Mouse (Mus musculus): ENCODE data around the gene Plscr3. TPM values are rescaled to one million over a fixed set of nuclear protein-coding genes. Genes with fewer than 3 reads are reported as not detected.

Plscr3 gene
- total and polyA plus RNA-seq, 3 experiments = 4.6 to 26.0 TPM; not detected in 1

GRCm38 (mm10) chr11:69895291-69895690, 49.1 kb downstream of the Plscr3 start, which contains the start of gene Acap1:
Acap1 (minus strand) TSS chr11:69895539.
- Histone ChIP-seq H3K9ac (ENCODE audit: control insufficient read depth, low read depth, low read length, poor library complexity, severe bottlenecking) (peak within 1 kb of the TSS; percentile 68), H3K4me1 (ENCODE audit: control insufficient read depth in 1 of 2, insufficient read depth in 2 of 2, low read length in 2 of 2) (peaks cover 13 to 26% of the 10 kb centered on the region in 2 experiments), H3K4me3 (ENCODE audit: control insufficient read depth in 1 of 2, insufficient read depth in 1 of 2, low read depth in 2 of 2, low read length in 2 of 2) (peak within 1 kb of the TSS; percentile 47 to 72), H3K36me3 (ENCODE audit: control insufficient read depth in 1 of 2, insufficient read depth in 2 of 2, low read length in 2 of 2) (peaks cover 0 to 15% of the 10 kb centered on the region in 2 experiments; a peak in 2 of 4 replicates), H3K79me2 (ENCODE audit: control insufficient read depth, insufficient read depth, low read length, poor library complexity) (no peaks in the 10 kb centered on the region; the same call in none of the 2 replicates), H3K27ac (ENCODE audit: control insufficient read depth, low read depth, low read length) (peak within 1 kb of the TSS; percentile 71), H3K27me3 (ENCODE audit: control insufficient read depth in 1 of 2, insufficient read depth in 2 of 2, low read length in 2 of 2) (no peaks in the 10 kb centered on the region), H3K9me3 (replicated peaks; ENCODE audit: insufficient read depth, low read length) (no peaks in the 10 kb centered on the region)
- DNase-seq (ENCODE audit: low read depth, low spot score) = peak; percentile 78
- TF ChIP-seq SIN3A (IDR thresholded peaks at IDR 0.05; ENCODE audit: low read length) (no peak; the same call in 1 of the 2 replicates), POLR2A (IDR thresholded peaks at IDR 0.05; ENCODE audit: control insufficient read depth in 1 of 2, insufficient read depth in 1 of 2, low read depth in 1 of 2, low read length in 2 of 2, poor library complexity in 1 of 2) (peak in 1 of 2 experiments; percentile 60; a peak in 2 of 4 replicates), MAZ (IDR thresholded peaks at IDR 0.05; ENCODE audit: low read depth, low read length) (peak; percentile 77; the same call in 1 of the 2 replicates), MEF2A (IDR thresholded peaks at IDR 0.05; ENCODE audit: extremely low read depth, insufficient replicate concordance, low read depth, low read length, poor library complexity, severe bottlenecking) (no peak), MAX (IDR thresholded peaks at IDR 0.05; ENCODE audit: low read length) (no peak), RAD21 (IDR thresholded peaks at IDR 0.05; ENCODE audit: low read depth, low read length) (no peak), ELF1 (IDR thresholded peaks at IDR 0.05; ENCODE audit: low read depth, low read length) (0 out of 2 replicates have a peak, but pooled peaks have one; percentile 7), CHD2 (IDR thresholded peaks at IDR 0.05; ENCODE audit: low read length) (no peak), RCOR1 (IDR thresholded peaks at IDR 0.05; ENCODE audit: low read depth, low read length) (no peak; the same call in 1 of the 2 replicates), JUND (IDR thresholded peaks at IDR 0.05; ENCODE audit: low read depth, low read length) (no peak), HCFC1 (IDR thresholded peaks at IDR 0.05; ENCODE audit: low read depth, low read length) (0 out of 2 replicates have a peak, but pooled peaks have one; percentile 10), MXI1 (IDR thresholded peaks at IDR 0.05; ENCODE audit: low read depth, low read length) (0 out of 2 replicates have a peak, but pooled peaks have one; percentile 31), USF2 (IDR thresholded peaks at IDR 0.05; ENCODE audit: borderline replicate concordance in 1 of 2, insufficient read depth in 1 of 2, low read depth in 1 of 2, low read length in 2 of 2) (no peak), POLR2AphosphoS2 (IDR thresholded peaks at IDR 0.05; ENCODE audit: low read length) (no peak), NELFE (IDR thresholded peaks at IDR 0.05; ENCODE audit: low read depth, low read length) (peak; percentile 59), ETS1 (IDR thresholded peaks at IDR 0.05; ENCODE audit: low read depth, low read length) (0 out of 2 replicates have a peak, but pooled peaks have one; percentile 30), ZNF384 (IDR thresholded peaks at IDR 0.05; ENCODE audit: low read depth, low read length) (no peak)

DNA sequence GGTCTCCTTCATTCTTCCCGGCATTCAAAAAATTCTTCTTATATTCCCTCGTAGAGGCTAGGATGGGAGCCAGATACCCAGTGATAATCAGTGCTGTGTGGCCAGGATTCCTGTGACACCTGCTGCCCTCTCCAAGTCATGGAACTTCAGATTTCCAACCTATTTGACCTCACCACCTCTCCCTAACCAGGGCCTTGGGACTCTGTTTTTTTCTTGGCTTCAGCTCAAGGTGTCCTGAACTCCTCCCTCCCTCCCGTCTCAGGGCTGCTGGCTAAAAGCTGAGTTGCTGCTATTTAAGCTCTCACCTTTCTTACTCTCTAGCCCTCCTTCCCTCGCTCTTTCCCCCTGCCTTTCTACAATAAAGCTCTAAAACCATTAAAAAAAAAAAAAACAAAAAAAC, 53.7 kb downstream of the Plscr3 start:
- Histone ChIP-seq H3K36me3 (ENCODE audit: control insufficient read depth in 1 of 2, insufficient read depth in 2 of 2, low read length in 2 of 2) (peaks cover 0 to 6% of the 10 kb centered on the region in 2 experiments; a peak in 3 of 4 replicates), H3K79me2 (ENCODE audit: control insufficient read depth, insufficient read depth, low read length, poor library complexity) (peaks cover 18% of the 10 kb centered on the region), H3K4me1 (ENCODE audit: control insufficient read depth in 1 of 2, insufficient read depth in 2 of 2, low read length in 2 of 2) (peaks cover 2 to 16% of the 10 kb centered on the region in 2 experiments; a peak in 2 of 4 replicates), H3K27ac (ENCODE audit: control insufficient read depth, low read depth, low read length) (no peak overlapping the region), H3K4me3 (ENCODE audit: control insufficient read depth in 1 of 2, insufficient read depth in 1 of 2, low read depth in 2 of 2, low read length in 2 of 2) (no peak overlapping the region), H3K27me3 (ENCODE audit: control insufficient read depth in 1 of 2, insufficient read depth in 2 of 2, low read length in 2 of 2) (no peaks in the 10 kb centered on the region), H3K9me3 (replicated peaks; ENCODE audit: insufficient read depth, low read length) (no peaks in the 10 kb centered on the region), H3K9ac (ENCODE audit: control insufficient read depth, low read depth, low read length, poor library complexity, severe bottlenecking) (no peak overlapping the region)
- DNase-seq (ENCODE audit: low read depth, low spot score) = no peak
- TF ChIP-seq ZNF384 (IDR thresholded peaks at IDR 0.05; ENCODE audit: low read depth, low read length) (peak; percentile 58; the same call in 1 of the 2 replicates), KAT2A (conservative IDR thresholded peaks at IDR 0.05; ENCODE audit: low read depth, low read length) (no peak)

Data from MEL (cell line).